Mouse (Mus musculus): Measurements from ENCODE around the gene Olfr1321. TPM values are rescaled to one million over a fixed set of nuclear protein-coding genes. Genes with fewer than 3 reads are reported as not detected.

The Olfr1321 gene
- not detected in 2 replicates for polyA plus RNA-seq (2011; ENCODE audit: insufficient read depth, insufficient read length, low read depth, missing spikeins)

DNA sequence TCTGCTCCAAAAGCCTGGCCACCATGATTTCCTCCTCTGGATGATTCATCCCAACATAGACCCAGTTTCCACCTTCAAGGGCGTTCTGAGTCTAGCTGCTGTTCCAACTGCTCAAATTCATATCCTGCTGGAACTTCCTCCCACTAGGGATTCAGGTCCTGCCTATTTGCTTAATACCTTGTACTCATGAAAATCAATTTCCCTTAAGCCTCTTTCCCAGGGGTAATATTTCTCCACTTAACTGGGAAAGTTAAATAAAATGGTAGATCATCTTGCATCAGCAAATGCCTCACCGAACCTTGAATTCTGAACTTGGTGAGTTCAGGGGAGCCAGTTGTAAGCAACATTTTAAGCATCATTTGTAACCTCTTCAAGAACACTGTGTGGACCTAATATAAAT is at the start of gene Olfr1321:
Gene Olfr1321, minus strand, starts transcription at position 101 of the 400 bp plus-strand sequence.
- Histone ChIP-seq H3K9ac (ENCODE audit: low read depth, poor library complexity, severe bottlenecking) (no peak within 1 kb of the TSS), H3K27ac (ENCODE audit: insufficient read depth, low read length) (no peak within 1 kb of the TSS), H3K4me1 (ENCODE audit: control insufficient read depth, insufficient read depth, low read length) (no peaks in the 10 kb centered on the region), H3K36me3 (ENCODE audit: control insufficient read depth, insufficient read depth, low read length, poor library complexity, severe bottlenecking) (no peaks in the 10 kb centered on the region), H3K9me3 (replicated peaks; ENCODE audit: control insufficient read depth, insufficient read depth, low read length, poor library complexity, severe bottlenecking) (no peaks in the 10 kb centered on the region), H3K27me3 (ENCODE audit: control insufficient read depth, insufficient read depth, low read length, poor library complexity, severe bottlenecking) (no peaks in the 10 kb centered on the region), H3K4me3 (ENCODE audit: low read depth, low read length) (no peak within 1 kb of the TSS)
- TF ChIP-seq POLR2A (IDR thresholded peaks at IDR 0.05; ENCODE audit: insufficient read depth, low read length), result no peak
- no peak for TF ChIP-seq CTCF (IDR thresholded peaks at IDR 0.05; ENCODE audit: low read depth, low read length)
- no peak for TF ChIP-seq EP300 (IDR thresholded peaks at IDR 0.05; ENCODE audit: insufficient read depth, low read depth, low read length)

DNA sequence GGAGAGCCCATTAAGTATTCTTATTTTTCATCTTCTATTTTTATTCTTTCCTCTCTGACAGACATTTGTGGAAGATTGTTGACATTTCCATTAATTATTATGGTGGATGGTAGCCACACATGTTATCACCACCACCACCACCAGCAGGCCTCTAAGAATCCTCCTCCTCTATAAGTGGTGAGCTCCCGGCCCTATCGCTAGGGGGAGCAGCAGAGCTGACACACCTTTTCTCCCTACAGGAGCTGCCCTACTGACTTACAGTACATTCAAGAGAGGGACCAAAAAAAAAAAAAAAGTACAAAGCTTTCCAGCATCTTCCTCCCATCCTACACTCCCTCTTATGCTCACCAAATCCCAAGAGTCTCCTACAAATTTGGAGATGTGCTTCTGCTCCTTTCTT is 36.0 kb upstream of the Olfr1321 start:
- TF ChIP-seq CTCF (IDR thresholded peaks at IDR 0.05; ENCODE audit: low read depth, low read length) (peak; percentile 11), POLR2A (IDR thresholded peaks at IDR 0.05; ENCODE audit: insufficient read depth, low read length) (no peak)
- no peak overlapping the region for H3K4me3 ChIP-seq (ENCODE audit: low read depth, low read length)
- no peaks in the 10 kb centered on the region for H3K36me3 ChIP-seq (ENCODE audit: control insufficient read depth, insufficient read depth, low read length, poor library complexity, severe bottlenecking)
- no peak overlapping the region for H3K27ac ChIP-seq (ENCODE audit: insufficient read depth, low read length)
- no peak overlapping the region for H3K9ac ChIP-seq (ENCODE audit: low read depth, poor library complexity, severe bottlenecking)
- no peaks in the 10 kb centered on the region for H3K9me3 ChIP-seq (replicated peaks; ENCODE audit: control insufficient read depth, insufficient read depth, low read length, poor library complexity, severe bottlenecking)
- no peaks in the 10 kb centered on the region for H3K4me1 ChIP-seq (ENCODE audit: control insufficient read depth, insufficient read depth, low read length)
- H3K27me3 ChIP-seq (ENCODE audit: control insufficient read depth, insufficient read depth, low read length, poor library complexity, severe bottlenecking), result no peaks in the 10 kb centered on the region

GRCm38 (mm10) chrX:49745192-49745591 is 10.3 kb upstream of the Olfr1321 start:
- no peaks in the 10 kb centered on the region for H3K36me3 ChIP-seq (ENCODE audit: control insufficient read depth, insufficient read depth, low read length, poor library complexity, severe bottlenecking)
- H3K4me3 ChIP-seq (ENCODE audit: low read depth, low read length), result no peak overlapping the region
- no peak overlapping the region; the same call in 1 of the 2 replicates for H3K27ac ChIP-seq (ENCODE audit: insufficient read depth, low read length)
- H3K27me3 ChIP-seq (ENCODE audit: control insufficient read depth, insufficient read depth, low read length, poor library complexity, severe bottlenecking), result no peaks in the 10 kb centered on the region
- H3K4me1 ChIP-seq (ENCODE audit: control insufficient read depth, insufficient read depth, low read length), result no peaks in the 10 kb centered on the region
- no peaks in the 10 kb centered on the region for H3K9me3 ChIP-seq (replicated peaks; ENCODE audit: control insufficient read depth, insufficient read depth, low read length, poor library complexity, severe bottlenecking)
- TF ChIP-seq EP300 (IDR thresholded peaks at IDR 0.05; ENCODE audit: insufficient read depth, low read depth, low read length), result 0 out of 2 replicates have a peak, but pooled peaks have one; percentile 48
- no peak for TF ChIP-seq CTCF (IDR thresholded peaks at IDR 0.05; ENCODE audit: low read depth, low read length)
- no peak for TF ChIP-seq POLR2A (IDR thresholded peaks at IDR 0.05; ENCODE audit: insufficient read depth, low read length)
- no peak overlapping the region for H3K9ac ChIP-seq (ENCODE audit: low read depth, poor library complexity, severe bottlenecking)

Other genes starting within 250 kb of the Olfr1321 start
- gene Olfr1320, start 62.7 kb downstream of the Olfr1321 start, polyA plus RNA-seq (2011; ENCODE audit: insufficient read depth, insufficient read length, low read depth, missing spikeins), result not detected in 2 replicates
- gene Igsf1, start 62.7 kb upstream of the Olfr1321 start, polyA plus RNA-seq (2011; ENCODE audit: insufficient read depth, insufficient read length, low read depth, missing spikeins), result 7.2 and 10.3 TPM in 2 replicates
- not detected in 2 replicates for gene Olfr1322, start 156.4 kb upstream of the Olfr1321 start, polyA plus RNA-seq (2011; ENCODE audit: insufficient read depth, insufficient read length, low read depth, missing spikeins)